Mouse (Mus musculus) MN1 (cell line): ENCODE data around the gene Mutyh.
"Not testable (repeated sequence)": the region's sequence is repeated elsewhere in the genome, so short reads cannot be mapped to it uniquely, and the experiment has no call there.

ENCODE experiments used
- DNase-seq: peaks from one replicate; pipeline ENCODE4 v3.0.0-alpha.2; 2016; ENCODE audit warnings: low spot score

Mutyh gene

DNA sequence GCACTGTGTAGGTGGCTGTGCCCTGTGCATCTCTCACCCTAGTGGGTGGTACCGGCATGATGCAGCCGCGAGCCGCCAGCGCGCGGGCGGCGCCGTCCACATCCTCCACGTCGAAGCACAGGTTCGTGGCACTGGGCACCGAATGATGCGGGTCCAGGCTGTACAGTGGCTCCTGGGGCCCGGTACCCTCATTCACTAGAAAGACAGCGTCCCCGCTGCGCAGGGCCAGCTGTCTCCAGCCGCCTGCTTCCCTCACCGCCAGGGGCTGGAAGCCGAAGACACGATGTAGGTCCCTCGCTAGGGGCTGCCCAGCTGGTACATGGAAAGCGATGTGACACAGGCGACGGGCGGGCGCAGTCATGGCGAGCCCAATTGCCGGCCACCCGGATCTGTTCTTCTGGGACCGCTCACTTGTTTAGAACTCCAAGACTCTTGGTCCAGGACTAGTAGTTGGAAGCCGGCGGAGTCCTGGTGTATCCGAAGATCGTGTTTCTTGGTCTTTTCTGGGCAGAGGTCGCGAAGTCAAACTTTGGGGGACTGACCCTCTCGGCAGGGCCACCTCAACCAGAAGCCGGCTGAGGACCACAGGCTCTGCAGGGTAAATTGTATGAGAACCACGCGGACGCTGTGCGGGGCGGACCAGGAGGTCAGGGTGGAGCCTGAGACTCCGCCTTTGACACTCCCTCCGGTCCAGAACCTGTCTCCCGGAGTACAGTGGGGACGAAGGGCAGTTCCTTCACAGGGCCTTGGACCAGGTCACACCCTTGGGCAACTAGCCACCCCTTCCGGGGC is 13.6 kb downstream of the Mutyh start:
- peak; percentile 78 for DNase-seq

- no peak for DNase-seq
Measured at GRCm38 (mm10) chr4:116821694-116822016, 14.1 kb downstream of the Mutyh start, which contains the start of gene Hpdl. Gene Hpdl (minus strand): TSS chr4:116821707.

GRCm38 (mm10) chr4:116824541-116825004 is 17.1 kb downstream of the Mutyh start:
- peak; percentile 30 for DNase-seq

DNA sequence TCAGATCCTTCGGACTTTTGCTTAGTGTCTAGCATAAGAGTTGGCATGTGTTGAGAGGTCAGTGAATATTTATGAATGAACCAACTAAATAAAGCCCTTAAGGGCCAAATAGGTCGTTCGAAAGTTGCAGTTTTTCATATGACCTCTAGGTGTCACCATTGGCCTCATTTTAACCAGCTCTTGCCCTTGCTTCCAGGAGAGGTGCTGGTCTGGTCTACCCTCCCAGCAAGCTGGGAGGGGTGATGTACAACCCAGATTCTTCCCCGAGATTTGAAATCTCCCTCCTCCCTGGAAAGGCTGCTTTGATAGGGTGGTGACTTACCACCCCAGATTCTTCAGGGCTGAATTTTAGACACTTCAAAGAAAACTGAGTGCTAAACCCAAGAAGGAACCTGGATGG is 20.3 kb downstream of the Mutyh start:
- DNase-seq, result peak; percentile 71

DNA sequence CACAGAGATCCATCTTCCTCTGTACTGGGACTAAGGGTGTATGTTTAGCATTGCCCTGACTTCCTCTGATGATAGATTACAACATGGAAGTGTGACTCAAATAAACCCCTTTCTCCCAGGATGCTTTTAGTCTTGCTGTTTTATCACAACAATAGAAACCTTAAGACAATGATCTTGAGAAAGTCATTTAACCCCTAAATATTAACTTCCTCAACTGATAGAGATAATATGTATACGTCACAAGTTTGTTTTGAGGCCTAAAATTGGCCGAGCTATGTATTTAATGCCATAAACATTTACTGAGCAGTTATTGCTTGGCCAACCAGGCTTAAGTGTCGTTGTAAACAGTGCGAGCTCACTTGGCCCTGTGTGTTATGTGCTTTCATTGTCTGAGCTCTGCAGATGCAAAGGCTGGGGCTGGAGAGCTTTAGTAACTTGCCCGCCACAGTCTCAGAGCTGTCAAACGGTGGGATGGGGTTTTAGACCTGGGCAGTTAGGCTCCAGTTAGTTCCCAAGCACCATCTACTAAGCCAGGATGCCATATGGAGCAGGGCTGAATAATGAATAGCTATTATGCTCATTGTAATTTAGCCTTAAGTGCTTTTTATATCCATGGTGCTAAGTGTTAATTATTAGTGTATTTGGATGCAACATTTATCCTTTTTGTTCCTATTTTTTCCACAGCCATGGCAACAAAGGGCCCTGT is 22.0 kb downstream of the Mutyh start:
- DNase-seq, result no peak

DNA sequence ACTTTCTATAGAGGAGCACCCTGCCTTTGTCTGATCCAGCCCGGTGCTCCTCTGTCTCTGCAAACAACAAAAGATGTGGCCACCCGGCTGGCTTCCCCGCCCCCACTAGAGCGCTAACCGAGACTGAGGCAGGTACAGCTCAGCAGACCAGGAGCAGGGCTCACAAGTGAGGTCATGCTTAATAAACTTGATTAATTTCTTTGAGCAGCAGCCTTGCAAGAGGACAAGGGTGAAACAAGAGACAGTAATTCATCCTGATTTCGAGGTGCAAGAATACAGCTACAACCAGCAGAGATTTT is 22.5 kb downstream of the Mutyh start:
- peak; percentile 20 for DNase-seq

GRCm38 (mm10) chr4:116838999-116839398 is 31.5 kb downstream of the Mutyh start:
- DNase-seq, result no peak

GRCm38 (mm10) chr4:116840096-116840495 is 32.6 kb downstream of the Mutyh start:
- not testable (repeated sequence) for DNase-seq

- DNase-seq, result no peak
Measured at GRCm38 (mm10) chr4:116840841-116841240, 33.3 kb downstream of the Mutyh start.

DNA sequence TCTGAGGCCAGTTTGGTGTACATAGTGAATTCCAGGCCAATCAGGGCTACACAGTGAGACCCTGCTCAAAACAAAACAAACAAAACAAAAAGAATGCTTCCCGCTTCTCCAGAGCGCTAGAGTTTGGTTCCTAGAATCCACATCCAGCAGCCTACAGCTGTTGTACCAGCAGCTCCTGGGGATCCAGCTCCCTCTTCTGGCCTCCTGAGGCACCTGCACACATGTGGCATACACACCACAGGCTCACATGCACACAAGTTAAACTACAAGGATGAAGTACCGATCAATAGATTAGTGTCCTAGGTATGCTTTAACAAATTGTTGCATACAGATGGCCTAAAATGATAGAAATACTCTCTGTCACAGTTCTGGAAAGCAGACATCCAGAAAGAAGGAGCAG is 36.8 kb downstream of the Mutyh start:
- no peak for DNase-seq

GRCm38 (mm10) chr4:116849901-116850300 is 42.4 kb downstream of the Mutyh start:
- DNase-seq, result no peak

DNA sequence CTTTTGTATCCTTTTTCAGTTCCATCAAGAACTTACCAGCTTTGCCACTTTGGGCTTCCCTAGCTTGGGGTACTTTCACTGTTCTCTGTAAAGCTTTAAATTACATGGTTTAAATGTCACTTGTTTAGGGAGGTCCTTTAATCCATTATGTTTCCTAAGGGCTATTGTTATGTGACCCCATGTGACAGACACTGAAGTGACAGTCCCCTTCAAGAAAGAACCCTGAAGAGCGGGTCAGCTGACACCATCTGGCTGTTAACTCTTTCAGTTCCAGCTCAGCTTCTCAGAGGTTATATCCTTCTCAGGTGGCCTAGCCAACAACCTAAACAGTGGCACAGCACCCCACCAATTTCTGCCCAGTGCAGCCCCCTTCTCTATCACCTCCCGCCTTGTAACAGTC is 46.8 kb downstream of the Mutyh start:
- no peak for DNase-seq

DNA sequence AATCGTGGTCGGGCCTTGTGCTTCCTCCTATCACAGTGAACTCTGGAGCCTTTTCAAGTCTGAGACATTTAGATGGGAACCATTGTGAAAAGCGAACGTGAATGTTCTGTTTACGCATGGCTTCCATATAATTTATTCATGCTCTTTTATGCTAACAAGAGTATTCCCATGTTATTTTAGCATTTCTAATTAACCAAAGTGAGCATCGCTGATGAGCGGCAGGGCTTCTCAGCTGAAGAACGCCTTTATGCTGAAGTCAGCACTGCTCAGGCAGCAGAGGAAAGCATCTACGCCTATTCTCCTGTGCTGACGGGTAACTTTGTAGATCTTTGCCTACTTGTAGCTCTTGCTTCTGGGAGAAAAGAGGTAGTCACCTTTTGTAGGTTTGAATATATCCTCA is 49.7 kb downstream of the Mutyh start:
- no peak for DNase-seq

GRCm38 (mm10) chr4:116859711-116860110 is 52.2 kb downstream of the Mutyh start:
- no peak for DNase-seq

DNA sequence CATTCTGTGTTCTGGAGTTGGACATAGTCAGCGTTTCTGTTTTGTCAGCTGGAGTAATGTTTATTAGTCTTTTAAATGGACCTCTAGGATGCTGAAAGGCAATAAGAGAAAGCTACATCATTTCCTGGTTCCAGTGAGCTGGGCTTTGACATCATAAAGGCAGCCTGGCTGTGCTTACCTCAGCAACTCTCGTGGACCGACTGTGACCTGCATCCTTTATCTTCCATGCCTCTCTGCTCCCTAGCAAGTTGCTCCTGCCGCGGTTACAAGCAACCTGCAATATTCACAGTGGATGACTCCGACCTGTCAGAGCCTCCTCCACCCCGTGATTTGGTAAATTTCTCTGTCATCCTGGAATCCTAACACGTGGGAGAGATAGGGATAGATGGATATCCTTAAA is 54.5 kb downstream of the Mutyh start:
- no peak for DNase-seq
